Mouse (Mus musculus): ENCODE measurements around the gene Pcna.
A peak's percentile ranks its signal among the peaks of the same experiment; 100 is the strongest.
"Not testable (repeated sequence)": the region's sequence is repeated elsewhere in the genome, so short reads cannot be mapped to it uniquely, and the experiment has no call there.

Gene Pcna

GRCm38 (mm10) chr2:132276249-132276648 is 23.1 kb upstream of the Pcna start:
- DNase-seq (ENCODE audit: low spot score), result no peak

GRCm38 (mm10) chr2:132275527-132275926 is 22.4 kb upstream of the Pcna start:
- DNase-seq (ENCODE audit: low spot score), result no peak

GRCm38 (mm10) chr2:132272694-132273389 is 19.7 kb upstream of the Pcna start:
- no peak for DNase-seq (ENCODE audit: low spot score)

- no peak for DNase-seq (ENCODE audit: low spot score)
These were observed 17.3 kb upstream of the Pcna start for GRCm38 (mm10) chr2:132270331-132270951.

DNA sequence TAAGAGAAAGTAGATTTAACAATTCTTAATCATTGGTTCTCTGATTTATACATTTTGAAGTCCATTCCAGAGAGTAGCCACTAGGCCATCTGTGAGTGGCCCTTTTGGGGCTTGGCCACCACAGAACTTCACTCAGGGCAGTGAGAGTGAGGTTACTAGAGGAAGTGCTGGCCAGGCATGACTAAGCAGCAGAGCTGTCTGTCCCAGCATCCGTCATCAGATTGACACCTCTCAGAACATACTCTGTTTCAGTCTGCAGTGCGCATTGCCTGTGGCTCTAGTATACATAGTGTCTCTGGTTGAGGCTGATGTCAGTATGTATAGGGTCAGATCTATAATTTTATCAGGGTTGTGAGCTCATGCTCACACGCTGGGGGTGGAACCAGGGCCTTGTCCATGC is 16.1 kb upstream of the Pcna start:
- no peak for DNase-seq (ENCODE audit: low spot score)

- DNase-seq (ENCODE audit: low spot score), result no peak
These were observed 13.0 kb upstream of the Pcna start for GRCm38 (mm10) chr2:132266086-132266485.

DNA sequence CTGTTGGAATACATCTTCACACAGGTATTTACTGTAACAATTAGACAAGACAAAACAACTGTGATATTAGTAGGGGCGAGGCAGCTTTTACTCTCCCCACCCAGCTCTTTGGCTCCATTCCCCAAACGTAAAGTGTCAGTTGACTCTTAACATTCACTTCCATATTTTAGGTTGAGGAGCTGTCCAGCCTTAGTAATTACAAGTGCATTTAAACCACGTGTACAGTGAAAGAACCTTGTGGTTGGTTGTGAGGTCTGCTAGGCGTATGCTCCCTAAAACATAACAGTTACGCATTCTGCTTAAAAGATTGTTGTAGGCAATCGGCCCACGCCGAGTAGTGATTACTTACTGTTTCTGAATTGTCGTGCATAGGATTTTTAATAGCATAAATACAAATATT is 12.1 kb upstream of the Pcna start:
- no peak for DNase-seq (ENCODE audit: low spot score)

DNA sequence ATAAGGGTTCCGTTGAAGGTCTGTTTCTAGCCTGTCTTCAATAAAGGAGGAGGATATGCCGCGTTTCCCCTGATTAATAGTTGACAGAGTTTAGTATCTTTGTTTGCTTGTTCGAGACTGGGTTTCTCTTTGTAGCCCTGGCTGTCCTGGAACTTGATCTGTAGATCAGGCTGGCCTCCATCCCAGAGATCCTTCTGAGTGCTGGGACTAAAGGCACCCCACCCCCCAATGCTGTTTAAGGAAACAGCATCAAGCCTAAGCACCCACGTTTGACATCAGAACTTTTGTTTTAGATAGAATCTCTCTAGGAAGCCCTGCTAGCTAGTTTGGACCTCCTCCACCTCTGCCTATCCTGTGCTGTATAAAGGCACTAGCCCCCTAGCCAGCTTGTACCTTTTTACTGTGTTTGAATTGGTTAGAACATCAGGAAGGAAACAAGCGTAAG is 11.2 kb upstream of the Pcna start:
- DNase-seq (ENCODE audit: low spot score), result no peak

DNA sequence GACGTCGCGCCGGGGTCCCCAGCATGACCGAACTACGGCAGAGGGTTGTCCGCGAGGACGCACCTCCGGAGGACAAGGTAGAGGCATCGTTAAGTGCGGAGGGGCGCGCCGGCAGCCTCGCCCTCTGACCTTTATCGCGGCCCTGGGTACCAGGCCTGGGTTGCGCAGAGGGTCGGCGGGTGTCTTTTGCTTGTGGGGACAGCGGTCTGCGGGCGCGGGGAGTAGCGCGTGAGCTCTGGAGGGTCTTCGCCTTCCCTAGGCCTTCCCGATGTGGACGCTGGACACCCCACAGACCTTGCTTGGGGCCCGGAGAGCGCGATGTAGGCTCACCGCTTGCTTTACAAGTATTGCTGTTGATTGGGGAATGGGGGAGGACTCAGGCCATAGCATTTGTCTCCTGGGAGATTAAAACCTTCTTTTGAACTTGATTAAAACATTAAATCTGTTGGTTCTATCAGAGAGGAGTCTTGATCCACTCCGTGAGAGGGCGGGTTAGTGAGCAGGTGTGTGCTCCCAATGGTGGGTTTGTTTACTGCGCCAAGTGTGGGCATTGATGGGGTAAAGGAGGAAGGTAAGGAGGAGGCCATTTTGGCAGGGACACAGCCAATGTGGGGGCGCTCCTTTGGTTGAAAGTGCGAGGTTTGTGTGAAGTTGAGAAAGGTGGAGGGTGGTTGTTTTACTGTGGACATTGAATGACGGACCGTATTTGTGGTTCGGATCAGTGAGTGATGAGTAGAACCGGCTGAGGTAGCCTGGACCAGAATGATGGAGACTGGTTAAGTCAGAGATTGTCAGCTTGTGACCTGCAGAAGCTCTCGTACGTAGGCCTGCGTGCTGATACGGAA is 10.5 kb upstream of the Pcna start:
- DNase-seq (ENCODE audit: low spot score), result peak; percentile 16

DNA sequence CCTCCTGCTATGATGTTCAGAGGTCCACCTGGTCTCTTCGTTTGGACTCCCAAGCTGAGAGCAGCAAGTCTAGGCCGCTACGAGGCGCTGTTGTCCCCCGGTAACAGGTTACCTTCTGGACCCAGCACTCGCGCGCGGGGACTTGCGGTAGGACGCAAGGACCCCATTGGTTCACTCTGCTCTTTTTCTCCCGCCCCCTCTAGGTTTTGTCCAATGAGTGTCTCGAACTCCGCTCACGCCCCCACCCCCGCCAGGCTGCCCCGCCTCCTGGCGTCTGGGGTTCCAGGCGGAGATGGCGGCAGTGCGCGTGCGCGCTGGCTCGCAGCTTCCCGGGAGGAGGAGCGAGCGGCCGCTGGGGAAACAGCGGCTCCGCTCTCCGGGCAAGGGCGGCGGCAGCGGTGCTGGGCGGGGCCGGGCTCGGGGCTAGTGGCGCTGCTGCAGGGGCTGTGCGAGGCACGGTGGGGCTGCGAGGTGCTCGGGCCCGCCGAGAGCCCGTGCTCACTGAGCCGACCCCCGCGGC is 9.8 kb upstream of the Pcna start, which contains the start of gene Cds2:
TSS of gene Cds2 (plus strand) at position 270 of the 520 bp plus-strand sequence.
- peak; percentile 98 for DNase-seq (ENCODE audit: low spot score)

GRCm38 (mm10) chr2:132262175-132262574 is 9.1 kb upstream of the Pcna start:
- no peak for DNase-seq (ENCODE audit: low spot score)

GRCm38 (mm10) chr2:132260601-132261000 is 7.5 kb upstream of the Pcna start:
- no peak for DNase-seq (ENCODE audit: low spot score)

GRCm38 (mm10) chr2:132257350-132258068 is 4.4 kb upstream of the Pcna start:
- no peak for DNase-seq (ENCODE audit: low spot score)

DNA sequence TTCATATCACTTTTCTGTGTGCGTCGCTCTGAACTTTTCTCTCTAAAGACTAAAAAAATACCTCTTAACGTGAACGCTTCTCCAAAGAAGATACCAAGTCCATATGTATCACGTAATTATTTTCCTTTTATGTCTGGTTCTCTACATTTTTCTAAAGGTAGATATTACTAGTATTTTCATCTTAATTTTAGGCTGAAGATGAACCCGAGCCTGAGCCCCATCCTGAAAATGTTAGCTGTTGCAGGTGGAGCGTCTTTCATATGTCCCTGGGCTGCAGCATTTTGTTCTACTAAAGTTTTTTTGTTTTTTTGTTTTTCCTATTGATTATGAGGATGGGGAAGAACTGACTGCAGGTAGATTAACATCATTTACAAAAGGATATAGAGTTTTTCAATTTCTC is 489 bp upstream of the Pcna start:
- no peak for DNase-seq (ENCODE audit: low spot score)

GRCm38 (mm10) chr2:132251911-132252310 is 1.2 kb downstream of the Pcna start:
- no peak for DNase-seq (ENCODE audit: low spot score)

- peak; percentile 91 for DNase-seq (ENCODE audit: low spot score)
These were observed 5.4 kb downstream of the Pcna start, which contains the start of gene Tmem230 for GRCm38 (mm10) chr2:132247539-132248313. TSS of gene Tmem230 (minus strand) at chr2:132247807.

GRCm38 (mm10) chr2:132243370-132243769 is 9.7 kb downstream of the Pcna start:
- no peak for DNase-seq (ENCODE audit: low spot score)

GRCm38 (mm10) chr2:132240457-132240856 is 12.7 kb downstream of the Pcna start:
- DNase-seq (ENCODE audit: low spot score), result peak; percentile 66

GRCm38 (mm10) chr2:132239434-132239833 is 13.7 kb downstream of the Pcna start:
- DNase-seq (ENCODE audit: low spot score), result not testable (repeated sequence)

- no peak for DNase-seq (ENCODE audit: low spot score)
These were observed 17.1 kb downstream of the Pcna start for GRCm38 (mm10) chr2:132235975-132236374.

DNA sequence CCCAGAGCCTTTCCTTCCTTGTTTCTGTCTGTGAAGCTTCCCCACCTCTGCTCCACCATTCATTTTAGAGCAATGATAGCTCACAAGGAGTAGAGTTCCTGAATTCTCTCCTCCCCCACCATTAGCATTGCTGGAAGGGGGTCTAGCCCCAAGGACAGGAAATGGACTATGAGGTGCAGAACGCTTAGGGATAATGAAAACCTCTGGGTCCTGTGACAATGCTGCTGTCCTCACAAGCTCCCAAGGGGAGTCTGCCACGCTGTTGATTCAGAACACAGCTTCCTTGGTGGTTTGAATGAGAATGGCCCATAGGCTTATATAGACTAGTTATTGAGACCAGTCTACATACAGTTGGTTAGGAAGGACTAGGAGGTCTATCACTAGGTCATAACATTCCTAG is 17.8 kb downstream of the Pcna start:
- DNase-seq (ENCODE audit: low spot score), result no peak

Data from urinary bladder, postnatal 25 days (tissue).